Mouse (Mus musculus) monocyte, adult 5-6 weeks (primary cell): Measurements from ENCODE around the gene Klrb1b. TPM values are rescaled to one million over a fixed set of nuclear protein-coding genes. Genes with fewer than 3 reads are reported as not detected.
"Not testable (repeated sequence)": the region's sequence is repeated elsewhere in the genome, so short reads cannot be mapped to it uniquely, and the experiment has no call there.

Experiments used
- ATAC-seq: fragments of 153-309, 156-312 bp; replicated peaks from 2 replicates; pipeline ENCODE4 v1.8.0; 2017; ENCODE audit warnings: mild to moderate bottlenecking; ENCODE audit not compliant: low TSS enrichment, insufficient number of reproducible peaks, severe bottlenecking, poor library complexity, low FRiP score
- total RNA-seq: library from RNA; stranded (forward); fragments of 200-1000, 200-491, 200-594 nt; gene quantifications from 3 replicates; pipeline ENCODE4 v1.2.3, GENCODE M21; 2017

The Klrb1b gene
- total RNA-seq, 1 experiment from 2014 or later: 99.8 TPM

- peak; percentile 58 for ATAC-seq
These were observed 16.9 kb upstream of the Klrb1b start for GRCm38 (mm10) chr6:128842945-128843478.

- no peak for ATAC-seq
These were observed 16.3 kb upstream of the Klrb1b start for GRCm38 (mm10) chr6:128842356-128842944.

GRCm38 (mm10) chr6:128841327-128842089 lies 15.4 kb upstream of the Klrb1b start:
- ATAC-seq: no peak

GRCm38 (mm10) chr6:128840669-128841068 lies 14.5 kb upstream of the Klrb1b start:
- ATAC-seq: not testable (repeated sequence)

GRCm38 (mm10) chr6:128839921-128840320 lies 13.8 kb upstream of the Klrb1b start:
- no peak for ATAC-seq

- ATAC-seq: peak; percentile 60
These were observed 13.2 kb upstream of the Klrb1b start for GRCm38 (mm10) chr6:128839266-128839771.

GRCm38 (mm10) chr6:128838342-128839265 lies 12.5 kb upstream of the Klrb1b start:
- ATAC-seq: no peak

GRCm38 (mm10) chr6:128837454-128838341 lies 11.6 kb upstream of the Klrb1b start:
- no peak for ATAC-seq

GRCm38 (mm10) chr6:128836955-128837334 lies 10.8 kb upstream of the Klrb1b start:
- no peak for ATAC-seq

- ATAC-seq: no peak
These were observed 10.2 kb upstream of the Klrb1b start for GRCm38 (mm10) chr6:128836191-128836954.

GRCm38 (mm10) chr6:128835571-128835970 lies 9.4 kb upstream of the Klrb1b start:
- ATAC-seq: no peak

GRCm38 (mm10) chr6:128833046-128833445 lies 6.9 kb upstream of the Klrb1b start:
- 0 out of 2 replicates have a peak, but pooled peaks have one; percentile 34 for ATAC-seq

GRCm38 (mm10) chr6:128829837-128830236 lies 3.7 kb upstream of the Klrb1b start:
- no peak for ATAC-seq

GRCm38 (mm10) chr6:128826781-128827180 lies 650 bp upstream of the Klrb1b start:
- ATAC-seq: no peak

- ATAC-seq: no peak
These were observed 7.9 kb downstream of the Klrb1b start for GRCm38 (mm10) chr6:128818083-128818802.

GRCm38 (mm10) chr6:128808532-128808931 lies 17.6 kb downstream of the Klrb1b start:
- peak; percentile 61 for ATAC-seq

GRCm38 (mm10) chr6:128807021-128807420 lies 19.1 kb downstream of the Klrb1b start:
- ATAC-seq: no peak
